Mouse (Mus musculus) megakaryocyte, embryonic 14.5 days (primary cell): ENCODE measurements around the gene Rnls. TPM values are rescaled to one million over a fixed set of nuclear protein-coding genes. Genes with fewer than 3 reads are reported as not detected.

Experiments
- H3K27me3 ChIP-seq: replicated peaks from 2 replicates; pipeline ENCODE3; 2012; ENCODE audit warnings: inconsistent platforms
- H3K36me3 ChIP-seq: replicated peaks from 2 replicates; pipeline ENCODE3; 2012; ENCODE audit warnings: low read length, inconsistent platforms, mixed read lengths
- H3K4me1 ChIP-seq: 2 replicates; pipeline ENCODE4 v1.6.1; 2012; ENCODE audit warnings: inconsistent platforms
- H3K4me3 ChIP-seq: replicated peaks from 2 replicates; pipeline ENCODE3; 2012; ENCODE audit warnings: moderate library complexity, mild to moderate bottlenecking, inconsistent platforms
- H3K9me3 ChIP-seq: 2 replicates; pipeline ENCODE4 v1.6.1; 2012; ENCODE audit warnings: inconsistent platforms
- FLI1 ChIP-seq: IDR thresholded peaks from 2 replicates; pipeline ENCODE4 v1.6.1; 2012; ENCODE audit warnings: low read length, inconsistent platforms, mixed read lengths
- GATA1 ChIP-seq: IDR thresholded peaks from 3 replicates; pipeline ENCODE4 v1.6.1; 2012; ENCODE audit warnings: mixed read lengths, low read length, inconsistent platforms, borderline replicate concordance
- polyA plus RNA-seq: library from polyadenylated mRNA; stranded (reverse); fragments of >175 nt; gene quantifications from 2 replicates; pipeline ENCODE4 v1.2.3, GENCODE M21; 2012; ENCODE audit warnings: low replicate concordance; ENCODE audit not compliant: insufficient read depth

Rnls gene
- polyA plus RNA-seq, 1 experiment, result 0.29 TPM

- H3K4me3 ChIP-seq, result no peak overlapping the region
- H3K36me3 ChIP-seq, result no peaks in the 10 kb centered on the region
- TF ChIP-seq FLI1 (no peak), GATA1 (no peak)
Observed at GRCm38 (mm10) chr19:33119947-33120346, 272.1 kb downstream of the Rnls start.

GRCm38 (mm10) chr19:33118898-33119297 lies 273.2 kb downstream of the Rnls start:
- Histone ChIP-seq H3K36me3 (no peaks in the 10 kb centered on the region), H3K4me3 (no peak overlapping the region), H3K9me3 (no peaks in the 10 kb centered on the region), H3K27me3 (peaks cover 2% of the 10 kb centered on the region), H3K4me1 (peaks cover 23% of the 10 kb centered on the region)
- no peak for TF ChIP-seq FLI1
- TF ChIP-seq GATA1, result no peak

More at GRCm38 (mm10) chr19:33119947-33120346, 272.1 kb downstream of the Rnls start:
- H3K4me1 ChIP-seq, result peaks cover 18% of the 10 kb centered on the region
- no peaks in the 10 kb centered on the region for H3K9me3 ChIP-seq
- peaks cover 2% of the 10 kb centered on the region for H3K27me3 ChIP-seq

GRCm38 (mm10) chr19:33114631-33115295 lies 277.3 kb downstream of the Rnls start:
- H3K4me3 ChIP-seq, result no peak overlapping the region
- H3K9me3 ChIP-seq, result no peaks in the 10 kb centered on the region
- peaks cover 17% of the 10 kb centered on the region for H3K4me1 ChIP-seq
- TF ChIP-seq FLI1, result no peak
- H3K36me3 ChIP-seq, result no peaks in the 10 kb centered on the region
- no peaks in the 10 kb centered on the region for H3K27me3 ChIP-seq

- peaks cover 18% of the 10 kb centered on the region for H3K4me1 ChIP-seq
- TF ChIP-seq FLI1 (no peak), GATA1 (no peak)
- H3K9me3 ChIP-seq, result no peaks in the 10 kb centered on the region
- H3K4me3 ChIP-seq, result no peak overlapping the region
- no peaks in the 10 kb centered on the region for H3K36me3 ChIP-seq
- H3K27me3 ChIP-seq, result no peaks in the 10 kb centered on the region
Observed at GRCm38 (mm10) chr19:33113746-33114145, 278.3 kb downstream of the Rnls start.

- no peak overlapping the region for H3K4me3 ChIP-seq
- TF ChIP-seq GATA1 (no peak), FLI1 (no peak)
Observed at GRCm38 (mm10) chr19:33110404-33110803, 281.7 kb downstream of the Rnls start.

GRCm38 (mm10) chr19:33109941-33110371 lies 282.1 kb downstream of the Rnls start:
- Histone ChIP-seq H3K4me1 (peaks cover 22% of the 10 kb centered on the region), H3K9me3 (no peaks in the 10 kb centered on the region), H3K27me3 (no peaks in the 10 kb centered on the region), H3K4me3 (no peak overlapping the region), H3K36me3 (no peaks in the 10 kb centered on the region)
- TF ChIP-seq GATA1 (no peak), FLI1 (no peak)

More at GRCm38 (mm10) chr19:33110404-33110803, 281.7 kb downstream of the Rnls start:
- Histone ChIP-seq H3K4me1 (peaks cover 23% of the 10 kb centered on the region), H3K36me3 (no peaks in the 10 kb centered on the region), H3K27me3 (no peaks in the 10 kb centered on the region), H3K9me3 (no peaks in the 10 kb centered on the region)

- H3K36me3 ChIP-seq, result no peaks in the 10 kb centered on the region
- no peak overlapping the region for H3K4me3 ChIP-seq
- H3K27me3 ChIP-seq, result no peaks in the 10 kb centered on the region
- TF ChIP-seq GATA1 (no peak), FLI1 (no peak)
- peaks cover 18% of the 10 kb centered on the region for H3K4me1 ChIP-seq
- no peaks in the 10 kb centered on the region for H3K9me3 ChIP-seq
Observed at GRCm38 (mm10) chr19:33109141-33109540, 283.0 kb downstream of the Rnls start.

- no peaks in the 10 kb centered on the region for H3K36me3 ChIP-seq
- no peak overlapping the region for H3K4me3 ChIP-seq
- H3K4me1 ChIP-seq, result peaks cover 54% of the 10 kb centered on the region
- TF ChIP-seq GATA1, result no peak
- no peak for TF ChIP-seq FLI1
- no peaks in the 10 kb centered on the region for H3K9me3 ChIP-seq
- H3K27me3 ChIP-seq, result no peaks in the 10 kb centered on the region
Observed at GRCm38 (mm10) chr19:33103851-33104250, 288.2 kb downstream of the Rnls start.

GRCm38 (mm10) chr19:33102783-33103139 lies 289.3 kb downstream of the Rnls start:
- Histone ChIP-seq H3K27me3 (no peaks in the 10 kb centered on the region), H3K9me3 (no peaks in the 10 kb centered on the region), H3K4me3 (no peak overlapping the region), H3K36me3 (no peaks in the 10 kb centered on the region), H3K4me1 (peaks cover 54% of the 10 kb centered on the region)
- TF ChIP-seq FLI1, result no peak
- no peak for TF ChIP-seq GATA1

GRCm38 (mm10) chr19:33102008-33102782 lies 289.9 kb downstream of the Rnls start:
- Histone ChIP-seq H3K4me3 (peak overlapping the region; percentile 89), H3K36me3 (no peaks in the 10 kb centered on the region), H3K9me3 (no peaks in the 10 kb centered on the region), H3K27me3 (no peaks in the 10 kb centered on the region), H3K4me1 (peaks cover 54% of the 10 kb centered on the region)
- TF ChIP-seq GATA1 (no peak), FLI1 (no peak)
